Mouse (Mus musculus) lung, embryonic 14.5 days (tissue): ENCODE results near the gene Gsk3b. TPM values are rescaled to one million over a fixed set of nuclear protein-coding genes. Genes with fewer than 3 reads are reported as not detected.

Experiments
- ATAC-seq: fragments of 200-750 bp; cut with Nextera tagmentation; 2 replicates; pipeline ENCODE4 v1.8.0; 2017; ENCODE audit warnings: mild to moderate bottlenecking, moderate TSS enrichment, moderate library complexity; ENCODE audit not compliant: insufficient read depth
- DNase-seq: peaks from one replicate; pipeline ENCODE4 v3.0.0-alpha.2; 2015
- H3K27ac ChIP-seq: fragments of 300-500 bp; sonication (generic); 2 replicates; pipeline ENCODE4 v1.5.1; 2014; ENCODE audit warnings: low read depth, mild to moderate bottlenecking, moderate library complexity
- H3K27me3 ChIP-seq: fragments of 300-500 bp; sonication (generic); 2 replicates; pipeline ENCODE4 v1.6.1; 2014; ENCODE audit warnings: low read length, control low read depth; ENCODE audit not compliant: insufficient read depth
- H3K36me3 ChIP-seq: fragments of 300-500 bp; sonication (generic); 2 replicates; pipeline ENCODE4 v1.6.1; 2014; ENCODE audit warnings: control low read depth; ENCODE audit not compliant: insufficient read depth
- H3K4me1 ChIP-seq: fragments of 300-500 bp; sonication (generic); 2 replicates; pipeline ENCODE4 v1.6.1; 2014; ENCODE audit warnings: antibody characterized with exemption, control low read depth; ENCODE audit not compliant: insufficient read depth
- H3K4me2 ChIP-seq: fragments of 300-500 bp; sonication (generic); 2 replicates; pipeline ENCODE4 v1.6.1; 2014; ENCODE audit warnings: mild to moderate bottlenecking
- H3K4me3 ChIP-seq: fragments of 300-500 bp; sonication (generic); 2 replicates; pipeline ENCODE4 v1.5.1; 2014; ENCODE audit warnings: low read depth, low read length
- H3K9ac ChIP-seq: fragments of 300-500 bp; sonication (generic); 2 replicates; pipeline ENCODE4 v1.6.1; 2014
- H3K9me3 ChIP-seq: fragments of 300-500 bp; sonication (generic); 2 replicates; pipeline ENCODE4 v1.6.1; 2016; ENCODE audit warnings: low read depth, low read length, control low read depth
- CTCF ChIP-seq: IDR thresholded peaks from 2 replicates; pipeline ENCODE4 v1.5.1; 2016; ENCODE audit warnings: antibody characterized with exemption, low read depth
- WGBS: fragments of 180-500 bp; shearing (Covaris S2); extraction: QIAGEN DNeasy Blood & Tissue Kit; methylation state at CpG from one replicate; pipeline ENCODE4 v1.1.7; 2014; 5-methylcytosine and 5-hydroxymethylcytosine counted together
- polyA plus RNA-seq: library from polyadenylated mRNA; unstranded; fragments of >200 nt; fragmentation: Nextera tagmentation; extraction: Ambion mirVana; gene quantifications from 2 replicates; pipeline ENCODE4 v1.2.1, GENCODE M21; 2014

Gsk3b gene
- polyA plus RNA-seq, 1 experiment from 2014 or later, result 63.0 TPM

DNA sequence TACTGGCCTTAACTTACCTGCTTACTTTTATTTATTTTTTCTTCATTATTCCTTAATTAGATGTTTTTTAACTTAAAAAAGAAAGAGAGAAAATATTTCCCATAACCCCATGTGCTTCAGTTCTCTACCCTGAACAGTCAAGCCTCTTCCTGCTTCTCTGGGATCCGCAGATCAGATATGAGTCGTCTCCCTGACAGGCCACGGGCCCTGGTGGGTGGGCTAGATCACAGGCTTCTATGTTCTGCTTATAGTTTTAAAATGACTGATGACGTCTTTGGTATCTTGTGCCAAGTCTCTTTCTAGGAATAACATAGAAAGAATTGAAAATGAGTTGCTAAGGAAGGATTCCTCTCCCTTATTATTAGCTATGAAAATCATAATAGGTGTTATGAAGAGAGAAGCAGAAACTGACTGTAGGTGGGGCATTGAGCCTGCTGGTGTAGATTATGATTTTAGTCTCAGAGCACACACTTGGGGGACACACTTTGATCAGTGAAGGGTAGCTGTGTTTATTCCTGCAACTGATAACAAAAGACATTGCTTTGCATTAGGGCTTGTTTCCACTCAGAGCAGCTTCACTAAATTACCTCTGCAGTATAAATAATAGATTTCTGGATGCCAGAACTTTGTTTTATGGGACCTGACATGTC lies 148.3 kb downstream of the Gsk3b start:
- no peaks in the 10 kb centered on the region for H3K4me1 ChIP-seq
- H3K36me3 ChIP-seq, result peaks cover 21% of the 10 kb centered on the region
- DNase-seq (peak; percentile 62), ATAC-seq (peak; percentile 85; the same call in 1 of the 2 replicates)
- H3K4me2 ChIP-seq, result no peak overlapping the region
- H3K9me3 ChIP-seq, result no peaks in the 10 kb centered on the region
- no peak overlapping the region for H3K27ac ChIP-seq
- 37% methylated on average over 4 of the region's 4 CpGs for WGBS
- TF ChIP-seq CTCF, result no peak
- no peaks in the 10 kb centered on the region for H3K27me3 ChIP-seq
- no peak overlapping the region for H3K9ac ChIP-seq
- no peak overlapping the region for H3K4me3 ChIP-seq

GRCm38 (mm10) chr16:38239729-38240128 lies 150.9 kb downstream of the Gsk3b start:
- ATAC-seq (no peak), DNase-seq (peak; percentile 61)
- Histone ChIP-seq H3K4me3 (no peak overlapping the region), H3K9me3 (no peaks in the 10 kb centered on the region), H3K4me2 (no peak overlapping the region), H3K9ac (no peak overlapping the region), H3K27me3 (no peaks in the 10 kb centered on the region), H3K4me1 (no peaks in the 10 kb centered on the region), H3K27ac (no peak overlapping the region), H3K36me3 (peaks cover 35% of the 10 kb centered on the region)
- peak; percentile 66 for TF ChIP-seq CTCF
- 71% methylated on average over 5 of the region's 5 CpGs for WGBS

DNA sequence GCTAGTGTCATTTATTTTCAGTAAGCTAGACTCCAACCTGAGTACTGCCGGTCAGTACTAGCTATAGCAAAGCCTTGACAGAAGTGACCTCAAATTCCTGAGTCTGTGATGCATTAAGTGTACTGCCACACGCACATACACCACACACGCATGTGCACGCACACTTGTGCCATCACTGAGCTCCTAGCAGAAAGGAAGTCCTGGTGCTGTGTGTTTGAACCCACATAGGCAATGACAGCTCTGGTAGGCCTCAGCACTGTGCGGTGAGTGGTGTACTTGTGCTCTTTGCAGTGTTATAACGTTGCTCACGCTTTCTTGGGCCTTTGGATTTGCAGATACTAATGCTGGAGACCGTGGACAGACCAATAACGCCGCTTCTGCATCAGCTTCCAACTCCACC lies 151.4 kb downstream of the Gsk3b start:
- Histone ChIP-seq H3K36me3 (peaks cover 35% of the 10 kb centered on the region), H3K9me3 (no peaks in the 10 kb centered on the region), H3K4me1 (no peaks in the 10 kb centered on the region), H3K4me3 (no peak overlapping the region), H3K4me2 (no peak overlapping the region), H3K9ac (no peak overlapping the region), H3K27ac (no peak overlapping the region), H3K27me3 (no peaks in the 10 kb centered on the region)
- WGBS, result 94% methylated on average over 10 of the region's 10 CpGs
- no peak for DNase-seq
- no peak for ATAC-seq
- TF ChIP-seq CTCF, result no peak

DNA sequence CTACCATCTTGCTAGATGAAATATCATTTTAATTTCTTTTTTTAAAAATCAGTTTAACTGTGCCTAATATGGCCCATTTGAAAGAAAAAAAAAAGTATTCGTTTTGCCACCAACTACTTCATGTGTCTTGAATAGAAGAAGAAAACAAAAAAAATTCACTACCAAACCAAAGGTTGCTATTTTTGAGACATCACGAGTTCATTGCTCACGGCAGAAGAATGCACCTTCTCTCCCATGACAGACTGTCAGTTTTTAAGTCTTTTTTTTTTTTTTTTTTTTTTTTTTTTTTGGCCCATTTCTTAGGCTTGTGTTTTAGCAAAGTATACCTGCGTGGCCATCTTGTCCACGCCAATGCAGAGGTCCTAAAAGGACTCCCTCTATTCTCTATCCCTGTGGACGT lies 155.3 kb downstream of the Gsk3b start:
- Histone ChIP-seq H3K4me3 (no peak overlapping the region), H3K4me2 (no peak overlapping the region), H3K9me3 (no peaks in the 10 kb centered on the region), H3K36me3 (peaks cover 34% of the 10 kb centered on the region), H3K27ac (no peak overlapping the region), H3K9ac (no peak overlapping the region), H3K27me3 (no peaks in the 10 kb centered on the region), H3K4me1 (no peaks in the 10 kb centered on the region)
- DNase-seq, result no peak
- TF ChIP-seq CTCF, result no peak
- no peak for ATAC-seq
- 86% methylated on average over 6 of the region's 6 CpGs for WGBS

DNA sequence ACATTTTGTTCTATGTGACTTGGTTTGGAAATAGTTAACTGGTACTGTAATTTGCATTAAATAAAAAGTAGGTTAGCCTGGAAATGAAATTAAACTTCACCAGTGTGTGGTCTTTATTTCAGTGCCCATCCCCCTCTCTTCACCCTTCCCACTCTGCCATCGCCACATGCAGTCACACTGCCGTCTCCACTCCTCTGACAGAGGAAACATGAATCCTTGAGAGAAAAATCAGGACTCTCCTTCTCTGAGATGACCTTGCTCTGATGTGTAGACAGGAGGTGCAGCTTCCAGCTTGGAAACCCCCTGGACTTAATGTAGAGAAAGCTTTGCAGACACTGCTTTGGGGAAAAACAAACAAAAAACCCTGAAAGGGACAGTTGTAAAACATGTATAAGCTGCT lies 156.6 kb downstream of the Gsk3b start:
- no peak overlapping the region for H3K27ac ChIP-seq
- no peaks in the 10 kb centered on the region for H3K27me3 ChIP-seq
- H3K4me2 ChIP-seq, result no peak overlapping the region
- H3K4me1 ChIP-seq, result no peaks in the 10 kb centered on the region
- DNase-seq, result no peak
- H3K9ac ChIP-seq, result no peak overlapping the region
- H3K4me3 ChIP-seq, result no peak overlapping the region
- WGBS, result 61% methylated on average over 2 of the region's 2 CpGs
- H3K9me3 ChIP-seq, result no peaks in the 10 kb centered on the region
- no peak for TF ChIP-seq CTCF
- ATAC-seq, result no peak
- peaks cover 30% of the 10 kb centered on the region for H3K36me3 ChIP-seq

- Histone ChIP-seq H3K9ac (no peak overlapping the region), H3K27me3 (no peaks in the 10 kb centered on the region), H3K9me3 (no peaks in the 10 kb centered on the region), H3K4me2 (no peak overlapping the region), H3K4me3 (no peak overlapping the region), H3K27ac (no peak overlapping the region), H3K36me3 (peaks cover 25% of the 10 kb centered on the region), H3K4me1 (no peaks in the 10 kb centered on the region)
- TF ChIP-seq CTCF, result no peak
- ATAC-seq, result no peak
- no peak for DNase-seq
- 76% methylated on average over 5 of the region's 5 CpGs for WGBS
These were observed 157.2 kb downstream of the Gsk3b start for GRCm38 (mm10) chr16:38245849-38246585.

- H3K4me1 ChIP-seq, result no peaks in the 10 kb centered on the region
- DNase-seq, result peak; percentile 47
- no peak for TF ChIP-seq CTCF
- no peak overlapping the region for H3K4me2 ChIP-seq
- peak; percentile 63 for ATAC-seq
- H3K27ac ChIP-seq, result no peak overlapping the region
- H3K27me3 ChIP-seq, result no peaks in the 10 kb centered on the region
- H3K9ac ChIP-seq, result no peak overlapping the region
- H3K9me3 ChIP-seq, result no peaks in the 10 kb centered on the region
- no peak overlapping the region for H3K4me3 ChIP-seq
- 31% methylated on average over 13 of the region's 13 CpGs for WGBS
- H3K36me3 ChIP-seq, result peaks cover 7% of the 10 kb centered on the region; the same call in 1 of the 2 replicates
These were observed 159.6 kb downstream of the Gsk3b start for GRCm38 (mm10) chr16:38248331-38248961.
